Mouse (Mus musculus) intestine, postnatal 0 days (tissue): ENCODE measurements around the gene Plekha7. TPM values are rescaled to one million over a fixed set of nuclear protein-coding genes. Genes with fewer than 3 reads are reported as not detected.

Source experiments
- ATAC-seq: fragments of 200-750 bp; cut with Nextera tagmentation; 2 replicates; pipeline ENCODE4 v1.8.0; 2017; ENCODE audit warnings: mild to moderate bottlenecking, moderate TSS enrichment, moderate library complexity
- H3K27ac ChIP-seq: fragments of 300-500 bp; sonication (generic); 2 replicates; pipeline ENCODE4 v1.5.1; 2014; ENCODE audit warnings: mild to moderate bottlenecking, low read depth, low read length, moderate library complexity
- H3K27me3 ChIP-seq: fragments of 300-500 bp; sonication (generic); replicated peaks from 2 replicates; pipeline ENCODE4 v1.6.1; 2014; ENCODE audit warnings: low read length, mixed read lengths; ENCODE audit not compliant: control insufficient read depth, insufficient read depth
- H3K36me3 ChIP-seq: fragments of 300-500 bp; sonication (generic); 2 replicates; pipeline ENCODE4 v1.6.1; 2014; ENCODE audit warnings: mild to moderate bottlenecking, moderate library complexity; ENCODE audit not compliant: control insufficient read depth, insufficient read depth
- H3K4me1 ChIP-seq: fragments of 300-500 bp; sonication (generic); replicated peaks from 2 replicates; pipeline ENCODE4 v1.6.1; 2014; ENCODE audit warnings: antibody characterized with exemption, low read length, mixed read lengths; ENCODE audit not compliant: control insufficient read depth, insufficient read depth
- H3K4me2 ChIP-seq: fragments of 300-500 bp; sonication (generic); replicated peaks from 2 replicates; pipeline ENCODE4 v1.6.1; 2014; ENCODE audit warnings: low read depth, mild to moderate bottlenecking, moderate library complexity
- H3K4me3 ChIP-seq: fragments of 300-500 bp; sonication (generic); 2 replicates; pipeline ENCODE4 v1.5.1; 2014; ENCODE audit warnings: low read depth, low read length
- H3K9ac ChIP-seq: fragments of 300-500 bp; sonication (generic); 2 replicates; pipeline ENCODE4 v1.6.1; 2014; ENCODE audit warnings: mild to moderate bottlenecking, low read depth, low read length
- H3K9me3 ChIP-seq: fragments of 300-500 bp; sonication (generic); 2 replicates; pipeline ENCODE4 v1.6.1; 2016; ENCODE audit warnings: mixed run types; ENCODE audit not compliant: control insufficient read depth
- CTCF ChIP-seq: sonication (generic); IDR thresholded peaks from 2 replicates; pipeline ENCODE4 v1.5.1; 2016; ENCODE audit warnings: low read depth, mild to moderate bottlenecking, control low read depth, antibody characterized with exemption, moderate library complexity
- WGBS: fragments of 180-500 bp; shearing (Covaris S2); extraction: QIAGEN DNeasy Blood & Tissue Kit; methylation state at CpG from one replicate; pipeline ENCODE4 v1.1.7; 2014; 5-methylcytosine and 5-hydroxymethylcytosine counted together
- polyA plus RNA-seq: library from polyadenylated mRNA; unstranded; fragments of >200 nt; fragmentation: Nextera tagmentation; extraction: Ambion mirVana; gene quantifications from 2 replicates; pipeline ENCODE4 v1.2.1, GENCODE M21; 2015

Plekha7 gene
- polyA plus RNA-seq, 1 experiment from 2014 or later = 17.2 TPM

GRCm38 (mm10) chr7:116307099-116307870 is 891 bp downstream of the Plekha7 start:
- Histone ChIP-seq H3K27me3 (no peaks in the 10 kb centered on the region), H3K4me3 (peak overlapping the region; percentile 82), H3K27ac (peak overlapping the region; percentile 86), H3K4me1 (0 out of 2 replicates have a peak, but pooled peaks cover 4% of the 10 kb centered on the region), H3K4me2 (peak overlapping the region; percentile 96), H3K9me3 (no peaks in the 10 kb centered on the region), H3K9ac (peak overlapping the region; percentile 63), H3K36me3 (no peaks in the 10 kb centered on the region)
- WGBS = under 1% methylated on average over 63 of the region's 63 CpGs
- TF ChIP-seq CTCF = no peak
- ATAC-seq = peak; percentile 41

- ATAC-seq = no peak
- H3K27ac ChIP-seq = no peak overlapping the region
- TF ChIP-seq CTCF = no peak
- H3K27me3 ChIP-seq = no peaks in the 10 kb centered on the region
- WGBS = 29% methylated on average over 5 of the region's 5 CpGs
- no peak overlapping the region for H3K9ac ChIP-seq
- no peaks in the 10 kb centered on the region for H3K36me3 ChIP-seq
- no peaks in the 10 kb centered on the region for H3K9me3 ChIP-seq
- peak overlapping the region; percentile 96 for H3K4me2 ChIP-seq
- H3K4me3 ChIP-seq = peak overlapping the region; percentile 82
- H3K4me1 ChIP-seq = 0 out of 2 replicates have a peak, but pooled peaks cover 4% of the 10 kb centered on the region
Observed at GRCm38 (mm10) chr7:116306601-116307000, 1.6 kb downstream of the Plekha7 start.

- no peaks in the 10 kb centered on the region for H3K9me3 ChIP-seq
- H3K4me3 ChIP-seq = no peak overlapping the region
- WGBS = 43% methylated on average over 5 of the region's 5 CpGs
- peak overlapping the region; percentile 50 for H3K27ac ChIP-seq
- 0 out of 2 replicates have a peak, but pooled peaks cover 5% of the 10 kb centered on the region for H3K4me1 ChIP-seq
- ATAC-seq = peak; percentile 66
- TF ChIP-seq CTCF = no peak
- no peaks in the 10 kb centered on the region for H3K36me3 ChIP-seq
- H3K4me2 ChIP-seq = no peak overlapping the region
- no peak overlapping the region for H3K9ac ChIP-seq
- H3K27me3 ChIP-seq = no peaks in the 10 kb centered on the region
Observed at GRCm38 (mm10) chr7:116301661-116302311, 6.4 kb downstream of the Plekha7 start.

GRCm38 (mm10) chr7:116301144-116301543 is 7.0 kb downstream of the Plekha7 start:
- Histone ChIP-seq H3K27me3 (no peaks in the 10 kb centered on the region), H3K9me3 (no peaks in the 10 kb centered on the region), H3K4me3 (no peak overlapping the region), H3K9ac (no peak overlapping the region), H3K36me3 (no peaks in the 10 kb centered on the region), H3K4me1 (0 out of 2 replicates have a peak, but pooled peaks cover 5% of the 10 kb centered on the region), H3K27ac (peak overlapping the region; percentile 50; the same call in 1 of the 2 replicates), H3K4me2 (no peak overlapping the region)
- no peak for TF ChIP-seq CTCF
- 61% methylated on average over 4 of the region's 4 CpGs for WGBS
- ATAC-seq = peak; percentile 11; the same call in 1 of the 2 replicates

- Histone ChIP-seq H3K36me3 (no peaks in the 10 kb centered on the region), H3K4me1 (0 out of 2 replicates have a peak, but pooled peaks cover 5% of the 10 kb centered on the region), H3K9ac (no peak overlapping the region), H3K4me2 (no peak overlapping the region), H3K4me3 (no peak overlapping the region), H3K27me3 (no peaks in the 10 kb centered on the region), H3K27ac (0 out of 2 replicates have a peak overlapping the region, but pooled peaks have one; percentile 46), H3K9me3 (no peaks in the 10 kb centered on the region)
- TF ChIP-seq CTCF = no peak
- ATAC-seq = no peak
- whole genome bisulfite sequencing = 65% methylated on average over 2 of the region's 2 CpGs
Observed at GRCm38 (mm10) chr7:116298851-116299250, 9.3 kb downstream of the Plekha7 start.

- no peaks in the 10 kb centered on the region for H3K36me3 ChIP-seq
- TF ChIP-seq CTCF = no peak
- WGBS = 37% methylated on average over 10 of the region's 10 CpGs
- peak overlapping the region; percentile 18; the same call in 1 of the 2 replicates for H3K4me2 ChIP-seq
- H3K27me3 ChIP-seq = no peaks in the 10 kb centered on the region
- no peak overlapping the region for H3K9ac ChIP-seq
- 0 out of 2 replicates have a peak, but pooled peaks cover 5% of the 10 kb centered on the region for H3K4me1 ChIP-seq
- ATAC-seq = peak; percentile 52
- H3K4me3 ChIP-seq = no peak overlapping the region
- peak overlapping the region; percentile 46; the same call in 1 of the 2 replicates for H3K27ac ChIP-seq
- H3K9me3 ChIP-seq = no peaks in the 10 kb centered on the region
Observed at GRCm38 (mm10) chr7:116298389-116298788, 9.8 kb downstream of the Plekha7 start.
